Mouse (Mus musculus) heart, embryonic 11.5 days (tissue): Measurements from ENCODE around the gene Nup93. TPM values are rescaled to one million over a fixed set of nuclear protein-coding genes. Genes with fewer than 3 reads are reported as not detected.
A peak's percentile ranks its signal among the peaks of the same experiment; 100 is the strongest.
"Not testable (repeated sequence)": the region's sequence is repeated elsewhere in the genome, so short reads cannot be mapped to it uniquely, and the experiment has no call there.

Source experiments
- ATAC-seq: fragments of 200-750 bp; cut with Nextera tagmentation; replicated peaks from 2 replicates; pipeline ENCODE4 v1.8.0; 2017; ENCODE audit warnings: moderate library complexity; ENCODE audit not compliant: insufficient number of reproducible peaks, low FRiP score, low TSS enrichment
- H3K27ac ChIP-seq: fragments of 300-500 bp; sonication (generic); 2 replicates; pipeline ENCODE4 v1.5.1; 2014; ENCODE audit warnings: mild to moderate bottlenecking, low read depth, low read length
- H3K27me3 ChIP-seq: fragments of 300-500 bp; sonication (generic); 2 replicates; pipeline ENCODE4 v1.6.1; 2014; ENCODE audit warnings: mild to moderate bottlenecking, low read length, mixed read lengths; ENCODE audit not compliant: control insufficient read depth, insufficient read depth
- H3K36me3 ChIP-seq: fragments of 300-500 bp; sonication (generic); 2 replicates; pipeline ENCODE4 v1.6.1; 2014; ENCODE audit warnings: mild to moderate bottlenecking, low read length, moderate library complexity, mixed read lengths; ENCODE audit not compliant: control insufficient read depth, insufficient read depth
- H3K4me1 ChIP-seq: fragments of 300-500 bp; sonication (generic); 2 replicates; pipeline ENCODE4 v1.6.1; 2014; ENCODE audit warnings: low read length; ENCODE audit not compliant: control insufficient read depth, insufficient read depth
- H3K4me2 ChIP-seq: fragments of 300-500 bp; sonication (generic); 2 replicates; pipeline ENCODE4 v1.6.1; 2014; ENCODE audit warnings: mild to moderate bottlenecking, moderate library complexity
- H3K4me3 ChIP-seq: fragments of 300-500 bp; sonication (generic); 2 replicates; pipeline ENCODE4 v1.5.1; 2014; ENCODE audit warnings: low read depth, low read length
- H3K9ac ChIP-seq: fragments of 300-500 bp; sonication (generic); 2 replicates; pipeline ENCODE4 v1.6.1; 2014; ENCODE audit warnings: mild to moderate bottlenecking, low read depth, low read length, moderate library complexity
- H3K9me3 ChIP-seq: fragments of 300-500 bp; sonication (generic); replicated peaks from 2 replicates; pipeline ENCODE4 v1.6.1; 2016; ENCODE audit warnings: low read length; ENCODE audit not compliant: control insufficient read depth
- WGBS: fragments of 180-500 bp; shearing (Covaris S2); extraction: QIAGEN DNeasy Blood & Tissue Kit; methylation state at CpG from one replicate; pipeline ENCODE4 v1.1.7; 2014; ENCODE audit not compliant: insufficient replicate concordance; 5-methylcytosine and 5-hydroxymethylcytosine counted together
- polyA plus RNA-seq: library from polyadenylated mRNA; unstranded; fragments of >200 nt; fragmentation: Nextera tagmentation; extraction: Ambion mirVana; gene quantifications from 2 replicates; pipeline ENCODE4 v1.2.1, GENCODE M21; 2014

The Nup93 gene
- polyA plus RNA-seq = 73.4 and 79.1 TPM in 2 replicates

DNA sequence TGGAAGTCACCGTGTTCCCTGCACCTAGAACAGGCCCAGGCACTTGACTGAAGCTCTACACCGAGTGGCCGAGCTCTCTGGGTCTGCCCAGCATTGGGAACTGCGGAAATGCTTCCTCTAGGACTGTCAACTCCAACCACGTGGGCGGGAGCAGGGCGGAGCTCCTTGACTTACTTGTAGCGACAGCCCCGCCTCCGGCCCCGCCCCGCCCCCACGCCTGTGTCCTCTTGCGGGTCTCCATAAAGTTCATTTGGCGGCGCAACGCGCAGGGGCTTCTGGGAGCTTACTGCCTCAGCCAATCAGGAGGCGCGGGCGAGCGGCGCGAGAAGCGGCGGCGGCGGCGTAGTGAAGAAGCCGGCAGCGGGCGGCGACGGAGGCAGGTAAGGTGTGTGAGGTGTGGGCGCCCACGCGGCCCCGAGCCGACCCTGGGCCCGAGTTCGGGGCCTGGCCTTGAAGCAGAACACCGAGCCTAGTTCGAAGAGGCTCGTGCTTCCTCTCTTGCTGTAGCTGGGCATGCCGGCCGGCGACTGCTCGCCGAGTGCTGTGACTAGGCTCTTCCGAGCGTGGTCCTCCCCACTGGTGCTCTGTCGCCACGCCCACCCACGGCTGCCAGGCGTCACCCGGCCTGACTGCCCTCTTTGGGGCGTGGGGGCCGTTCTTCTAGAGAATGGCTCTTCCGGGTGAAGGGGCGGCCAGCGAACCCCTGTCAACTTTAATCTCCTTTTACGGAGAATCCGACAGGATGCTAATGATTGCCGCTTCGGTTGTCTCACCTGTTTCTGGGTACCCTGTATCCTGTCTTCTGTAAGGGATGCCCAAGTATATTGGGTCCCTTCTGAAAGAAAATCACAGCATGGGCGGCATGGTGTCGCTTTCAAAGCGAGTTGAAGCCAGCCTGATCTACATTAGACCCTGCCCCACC is at the start of gene Nup93:
TSS of gene Nup93 (plus strand) at position 313 of the 922 bp plus-strand sequence.
- Histone ChIP-seq H3K4me1 (peaks cover 9% of the 10 kb centered on the region), H3K4me2 (peak within 1 kb of the TSS; percentile 79), H3K27me3 (peaks cover 2% of the 10 kb centered on the region; the same call in 1 of the 2 replicates), H3K9ac (peak within 1 kb of the TSS; percentile 81), H3K27ac (peak within 1 kb of the TSS; percentile 51), H3K9me3 (no peaks in the 10 kb centered on the region), H3K36me3 (no peaks in the 10 kb centered on the region), H3K4me3 (peak within 1 kb of the TSS; percentile 79)
- peak; percentile 95 for ATAC-seq
- WGBS = under 1% methylated on average over 68 of the region's 68 CpGs

DNA sequence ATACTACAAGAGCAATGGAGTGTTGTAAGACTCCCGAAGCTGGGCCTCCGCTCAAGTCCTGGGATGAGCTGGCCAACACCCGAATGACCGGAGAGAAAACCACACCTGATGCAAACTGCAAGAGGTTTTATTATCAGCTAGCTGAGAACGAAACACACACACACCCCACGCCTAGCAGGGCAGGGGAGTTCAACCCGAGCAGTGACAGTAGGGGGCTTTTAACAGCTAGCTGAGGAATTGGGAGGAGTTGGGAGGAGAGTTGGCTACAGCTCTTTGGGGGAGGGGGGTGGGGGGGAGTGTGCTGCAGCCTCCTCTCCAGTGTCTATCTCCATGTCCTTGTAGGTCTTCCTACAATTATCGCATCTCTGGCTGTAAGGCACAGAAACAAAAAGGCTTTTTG is 48.6 kb upstream of the Nup93 start:
- H3K36me3 ChIP-seq, ATAC-seq, H3K27ac ChIP-seq, H3K9ac ChIP-seq, H3K4me1 ChIP-seq, H3K4me3 ChIP-seq, H3K27me3 ChIP-seq, H3K9me3 ChIP-seq, H3K4me2 ChIP-seq: not testable (repeated sequence)
- WGBS = 67% methylated on average over 8 of the region's 8 CpGs

- Histone ChIP-seq H3K36me3 (no peaks in the 10 kb centered on the region), H3K27me3 (peaks cover 24% of the 10 kb centered on the region), H3K4me3 (no peak overlapping the region), H3K9ac (no peak overlapping the region), H3K27ac (no peak overlapping the region), H3K9me3 (no peaks in the 10 kb centered on the region), H3K4me1 (peaks cover 4% of the 10 kb centered on the region), H3K4me2 (peak overlapping the region; percentile 52)
- 5% methylated on average over 6 of the region's 6 CpGs for WGBS
- ATAC-seq = no peak
These were observed 47.1 kb upstream of the Nup93 start for GRCm38 (mm10) chr8:94167244-94167643.

- Histone ChIP-seq H3K4me3 (no peak overlapping the region), H3K27me3 (peaks cover 45% of the 10 kb centered on the region), H3K4me1 (peaks cover 11% of the 10 kb centered on the region), H3K9me3 (no peaks in the 10 kb centered on the region), H3K36me3 (no peaks in the 10 kb centered on the region), H3K27ac (no peak overlapping the region), H3K4me2 (no peak overlapping the region), H3K9ac (no peak overlapping the region)
- WGBS = 71% methylated on average over 5 of the region's 5 CpGs
- ATAC-seq = no peak
These were observed 44.8 kb upstream of the Nup93 start for GRCm38 (mm10) chr8:94169547-94169946.

- Histone ChIP-seq H3K9ac (peak overlapping the region; percentile 76; the same call in 1 of the 2 replicates), H3K27me3 (peaks cover 62% of the 10 kb centered on the region)
- no peak for ATAC-seq
These were observed 43.0 kb upstream of the Nup93 start for GRCm38 (mm10) chr8:94171321-94171755.

GRCm38 (mm10) chr8:94172075-94172808 is 42.1 kb upstream of the Nup93 start, which contains the start of gene Mt2:
Gene Mt2 (plus strand): TSS chr8:94172664.
- WGBS = under 1% methylated on average over 55 of the region's 56 CpGs
- Histone ChIP-seq H3K9ac (peak within 1 kb of the TSS; percentile 76), H3K4me3 (peak within 1 kb of the TSS; percentile 56), H3K27me3 (peaks cover 70% of the 10 kb centered on the region), H3K4me2 (peak within 1 kb of the TSS; percentile 96), H3K36me3 (no peaks in the 10 kb centered on the region), H3K27ac (peak within 1 kb of the TSS; percentile 71), H3K9me3 (no peaks in the 10 kb centered on the region), H3K4me1 (peaks cover 11% of the 10 kb centered on the region)
- ATAC-seq = peak; percentile 88

More at GRCm38 (mm10) chr8:94171321-94171755, 43.0 kb upstream of the Nup93 start:
- Histone ChIP-seq H3K4me2 (peak overlapping the region; percentile 96), H3K36me3 (no peaks in the 10 kb centered on the region), H3K4me3 (peak overlapping the region; percentile 56), H3K9me3 (no peaks in the 10 kb centered on the region), H3K4me1 (peaks cover 11% of the 10 kb centered on the region), H3K27ac (no peak overlapping the region)
- 48% methylated on average over 10 of the region's 10 CpGs for WGBS

DNA sequence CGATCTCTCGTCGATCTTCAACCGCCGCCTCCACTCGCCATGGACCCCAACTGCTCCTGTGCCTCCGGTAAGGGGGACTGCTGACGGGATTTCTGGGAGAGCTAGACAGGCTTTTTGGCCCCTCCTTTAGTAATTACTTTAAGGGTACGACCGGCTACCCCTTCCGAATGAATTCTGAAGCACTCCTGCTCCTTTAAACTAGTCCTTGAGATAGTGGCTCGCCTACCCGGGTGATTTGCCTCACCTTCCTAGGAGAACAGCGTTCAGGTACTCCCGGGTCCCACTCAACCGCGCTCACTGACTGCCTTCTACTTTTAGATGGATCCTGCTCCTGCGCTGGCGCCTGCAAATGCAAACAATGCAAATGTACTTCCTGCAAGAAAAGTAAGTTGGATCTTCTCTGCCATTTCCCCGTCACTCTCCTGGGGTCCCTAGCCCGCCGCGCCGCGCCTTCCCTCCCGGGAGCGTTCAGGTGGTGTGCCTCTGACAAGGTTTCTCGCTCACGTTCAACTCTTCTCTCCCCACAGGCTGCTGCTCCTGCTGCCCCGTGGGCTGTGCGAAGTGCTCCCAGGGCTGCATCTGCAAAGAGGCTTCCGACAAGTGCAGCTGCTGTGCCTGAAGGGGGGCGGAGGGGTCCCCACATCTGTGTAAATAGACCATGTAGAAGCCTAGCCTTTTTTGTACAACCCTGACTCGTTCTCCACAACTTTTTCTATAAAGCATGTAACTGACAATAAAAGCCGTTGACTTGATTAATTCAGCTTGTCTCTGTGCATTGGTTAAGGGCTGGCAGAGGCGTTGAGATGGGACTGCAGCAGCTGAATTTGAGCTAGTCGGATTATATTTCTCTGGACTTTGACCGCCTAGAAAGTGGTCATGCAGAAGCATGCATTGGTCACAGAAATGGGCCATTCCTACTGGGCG is 41.3 kb upstream of the Nup93 start:
- 2% methylated on average over 39 of the region's 39 CpGs for WGBS
- no peaks in the 10 kb centered on the region for H3K36me3 ChIP-seq
- peak overlapping the region; percentile 96 for H3K4me2 ChIP-seq
- H3K4me3 ChIP-seq = peak overlapping the region; percentile 56
- H3K27ac ChIP-seq = peak overlapping the region; percentile 66
- peaks cover 70% of the 10 kb centered on the region for H3K27me3 ChIP-seq
- ATAC-seq = no peak; the same call in 1 of the 2 replicates
- H3K4me1 ChIP-seq = peaks cover 11% of the 10 kb centered on the region
- no peaks in the 10 kb centered on the region for H3K9me3 ChIP-seq
- H3K9ac ChIP-seq = peak overlapping the region; percentile 76
